Mouse (Mus musculus) lung, postnatal 36 days (tissue): ENCODE results near the gene Zdhhc25.

Experiments
- DNase-seq: peaks from one replicate; pipeline ENCODE4 v3.0.0; 2022; ENCODE audit warnings: mixed read lengths

Zdhhc25 gene

GRCm38 (mm10) chr15:88635205-88635604, 35.1 kb downstream of the Zdhhc25 start:
- no peak for DNase-seq

- DNase-seq: peak; percentile 68
Observed at GRCm38 (mm10) chr15:88651019-88651418, 50.9 kb downstream of the Zdhhc25 start.
